Mouse (Mus musculus): ENCODE data around the gene Olfr365. TPM values are rescaled to one million over a fixed set of nuclear protein-coding genes. Genes with fewer than 3 reads are reported as not detected.

The Olfr365 gene
- total RNA-seq (2021): not detected
- long read RNA-seq, experiment 1: 0 reads
- long read RNA-seq, experiment 2: 0 reads

DNA sequence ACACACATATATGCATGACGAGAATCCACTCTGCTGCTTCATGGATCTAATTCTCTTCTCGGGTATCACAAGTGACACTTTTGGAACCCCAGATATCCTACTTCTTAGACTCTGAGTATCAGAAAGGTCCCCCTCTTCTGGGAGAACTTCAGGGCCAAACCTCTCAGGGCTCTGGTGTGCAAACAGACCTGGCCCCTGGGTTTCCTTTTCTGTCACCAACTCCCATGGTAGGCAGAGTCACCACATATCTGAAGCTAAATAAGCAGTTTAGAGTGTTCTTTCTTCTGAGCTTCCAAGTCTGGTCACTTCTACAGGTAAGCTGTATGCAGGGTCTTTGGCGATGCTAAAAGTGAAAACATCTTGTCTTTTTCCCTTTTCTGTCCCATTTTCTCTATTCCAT is at the start of gene Olfr365:
Gene Olfr365 (plus strand): TSS at position 301 of the 400 bp plus-strand sequence.
- intact Hi-C loops (cut with DNase I): no loop called here
- no peak for DNase-seq

DNA sequence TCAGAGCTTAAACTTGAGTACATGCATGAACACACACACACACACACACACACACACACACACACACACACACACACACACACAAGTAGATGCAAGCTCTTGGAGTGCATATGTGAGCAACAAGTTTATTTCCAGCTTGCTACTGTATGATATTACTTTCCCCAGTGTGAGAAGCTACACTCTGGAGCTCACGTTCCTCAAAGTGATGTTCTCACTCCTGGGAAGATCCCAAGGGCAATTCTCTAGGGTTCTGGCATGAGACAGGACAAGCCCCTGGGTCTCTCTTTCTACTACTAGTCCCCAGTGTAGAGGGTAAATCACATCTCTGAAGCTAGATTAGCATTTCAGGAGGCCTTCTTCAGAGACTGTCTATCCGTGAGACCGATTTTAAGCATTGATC is 49.0 kb upstream of the Olfr365 start, which contains the start of gene Olfr364-ps1:
Gene Olfr364-ps1 (plus strand): TSS at position 301 of the 400 bp plus-strand sequence.
- no peak for DNase-seq
- intact Hi-C loops (cut with DNase I): no loop called here

DNA sequence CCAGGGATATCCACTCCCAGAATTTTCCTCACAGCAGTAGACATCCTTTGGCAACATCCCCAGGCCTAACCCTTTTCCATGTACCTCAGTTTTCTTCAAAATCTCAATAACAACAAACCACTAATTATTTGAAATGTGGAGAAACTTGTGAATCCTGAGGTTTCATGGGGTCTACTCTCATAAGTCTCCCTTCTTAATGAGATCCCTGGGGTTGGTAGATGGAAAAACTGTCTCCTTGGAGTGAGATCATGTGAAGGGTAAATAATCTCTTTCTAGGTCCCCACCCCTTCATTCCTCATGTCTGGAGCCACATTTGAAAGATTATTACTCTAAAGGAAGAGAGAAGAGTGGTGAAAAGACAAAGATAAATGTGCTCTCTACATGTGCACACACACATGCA is 23.3 kb downstream of the Olfr365 start, which contains the start of gene Olfr366:
Gene Olfr366 (plus strand): TSS at position 301 of the 400 bp plus-strand sequence.
- intact Hi-C loops (cut with DNase I): no loop called here
- no peak for DNase-seq

Other genes starting within 250 kb of the Olfr365 start
- not detected for gene Olfr357, start 194.4 kb upstream of the Olfr365 start, total RNA-seq (2021)
- gene Olfr358, start 178.9 kb upstream of the Olfr365 start, total RNA-seq (2021): not detected
- gene Olfr360, start 122.5 kb upstream of the Olfr365 start, total RNA-seq (2021): not detected
- gene Olfr361, start 98.9 kb upstream of the Olfr365 start, total RNA-seq (2021): not detected
- gene Olfr362, start 70.3 kb upstream of the Olfr365 start, total RNA-seq (2021): not detected
- gene Olfr364-ps1, start 48.9 kb upstream of the Olfr365 start, total RNA-seq (2021): not detected
- not detected for gene Olfr366, start 23.4 kb downstream of the Olfr365 start, total RNA-seq (2021)
- not detected for gene Olfr368, start 138.3 kb downstream of the Olfr365 start, total RNA-seq (2021)
- 10 to 100 TPM; 24.6 to 26.9 TPM for gene Pdcl, start 171.1 kb downstream of the Olfr365 start, total RNA-seq (2021)
- 10 to 100 TPM; 41.6 to 47.5 TPM for gene Rc3h2, start 234.7 kb downstream of the Olfr365 start, total RNA-seq (2021)